Mouse (Mus musculus) forebrain, embryonic 12.5 days (tissue): ENCODE measurements around the gene Doc2g. TPM values are rescaled to one million over a fixed set of nuclear protein-coding genes. Genes with fewer than 3 reads are reported as not detected.

ENCODE experiments used
- ATAC-seq: fragments of 200-750 bp; cut with Nextera tagmentation; 2 replicates; pipeline ENCODE4 v1.8.0; 2017; ENCODE audit warnings: moderate TSS enrichment; ENCODE audit not compliant: low FRiP score
- H3K27ac ChIP-seq: fragments of 300-500 bp; sonication (generic); 2 replicates; pipeline ENCODE4 v1.5.1; 2016; ENCODE audit warnings: mild to moderate bottlenecking
- H3K27me3 ChIP-seq: fragments of 300-500 bp; sonication (generic); 2 replicates; pipeline ENCODE4 v1.6.1; 2016; ENCODE audit warnings: mild to moderate bottlenecking
- H3K36me3 ChIP-seq: fragments of 300-500 bp; sonication (generic); replicated peaks from 2 replicates; pipeline ENCODE4 v1.6.1; 2016; ENCODE audit warnings: mild to moderate bottlenecking
- H3K4me1 ChIP-seq: fragments of 300-500 bp; sonication (generic); 2 replicates; pipeline ENCODE4 v1.6.1; 2016
- H3K4me2 ChIP-seq: fragments of 300-500 bp; sonication (generic); 2 replicates; pipeline ENCODE4 v1.6.1; 2016; ENCODE audit warnings: mild to moderate bottlenecking, moderate library complexity
- H3K4me3 ChIP-seq: fragments of 300-500 bp; sonication (generic); replicated peaks from 2 replicates; pipeline ENCODE4 v1.5.1; 2016; ENCODE audit warnings: mild to moderate bottlenecking
- H3K9ac ChIP-seq: fragments of 300-500 bp; sonication (generic); 2 replicates; pipeline ENCODE4 v1.6.1; 2016; ENCODE audit warnings: mild to moderate bottlenecking
- H3K9me3 ChIP-seq: fragments of 300-500 bp; sonication (generic); 2 replicates; pipeline ENCODE4 v1.6.1; 2016
- WGBS: fragments of 180-500 bp; shearing (Covaris S2); methylation state at CpG from one replicate; pipeline ENCODE4 v1.1.7; 2016; 5-methylcytosine and 5-hydroxymethylcytosine counted together
- polyA plus RNA-seq: library from polyadenylated mRNA; unstranded; fragments of >200 nt; fragmentation: Nextera tagmentation; extraction: Ambion mirVana; gene quantifications from 2 replicates; pipeline ENCODE4 v1.2.1, GENCODE M21; 2016

Doc2g gene
- polyA plus RNA-seq, 1 experiment from 2014 or later, result 6.3 TPM

DNA sequence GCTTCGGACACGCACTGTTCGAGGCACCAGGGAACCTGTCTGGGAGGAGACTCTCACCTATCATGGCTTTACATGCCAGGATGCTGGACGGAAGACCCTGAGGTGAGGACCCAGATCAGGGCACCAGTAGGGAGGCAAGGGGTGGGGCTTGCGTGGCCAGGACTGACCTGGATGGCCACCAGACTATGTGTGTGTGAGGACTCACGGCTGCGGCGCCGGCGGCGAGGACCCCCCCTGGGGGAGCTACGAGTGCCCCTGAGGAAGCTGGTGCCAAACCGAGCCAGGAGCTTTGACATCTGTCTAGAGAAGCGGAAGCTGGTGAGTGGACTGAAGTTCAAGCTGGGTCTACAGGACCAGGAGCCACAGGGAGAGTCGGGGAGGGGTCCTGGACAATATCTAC lies 1.2 kb downstream of the Doc2g start:
- Histone ChIP-seq H3K27me3 (no peaks in the 10 kb centered on the region), H3K4me3 (no peak overlapping the region), H3K9ac (no peak overlapping the region), H3K27ac (no peak overlapping the region), H3K36me3 (peaks cover 41% of the 10 kb centered on the region), H3K4me1 (peaks cover 16% of the 10 kb centered on the region), H3K4me2 (no peak overlapping the region), H3K9me3 (no peaks in the 10 kb centered on the region)
- ATAC-seq, result no peak
- WGBS, result 90% methylated on average over 15 of the region's 15 CpGs

DNA sequence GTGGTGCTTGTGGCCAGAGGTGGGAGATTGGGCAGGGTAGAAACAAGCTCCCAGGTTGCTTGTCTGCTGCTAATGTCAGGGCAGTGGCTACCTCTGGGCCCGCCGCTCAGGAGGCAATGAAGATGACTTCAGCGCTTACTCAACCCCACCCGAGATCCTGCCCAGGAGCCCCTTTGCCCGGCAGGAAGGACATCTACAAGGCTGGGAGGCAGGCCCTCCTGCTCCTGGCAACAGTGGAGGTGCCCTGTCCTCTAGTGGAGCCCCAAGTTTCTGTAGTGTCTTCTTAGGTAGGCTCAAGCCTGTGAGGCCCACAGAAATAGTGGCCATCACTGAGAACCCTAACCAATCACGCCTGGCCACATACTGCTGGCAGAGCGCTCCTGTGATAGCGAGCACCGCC lies 2.0 kb downstream of the Doc2g start:
- 0 out of 2 replicates have a peak overlapping the region, but pooled peaks have one; percentile 31 for H3K27ac ChIP-seq
- no peak for ATAC-seq
- H3K36me3 ChIP-seq, result peaks cover 48% of the 10 kb centered on the region
- no peak overlapping the region for H3K4me2 ChIP-seq
- H3K9ac ChIP-seq, result no peak overlapping the region
- no peaks in the 10 kb centered on the region for H3K9me3 ChIP-seq
- no peaks in the 10 kb centered on the region for H3K27me3 ChIP-seq
- no peak overlapping the region for H3K4me3 ChIP-seq
- WGBS, result 89% methylated on average over 9 of the region's 9 CpGs
- peaks cover 11% of the 10 kb centered on the region for H3K4me1 ChIP-seq

DNA sequence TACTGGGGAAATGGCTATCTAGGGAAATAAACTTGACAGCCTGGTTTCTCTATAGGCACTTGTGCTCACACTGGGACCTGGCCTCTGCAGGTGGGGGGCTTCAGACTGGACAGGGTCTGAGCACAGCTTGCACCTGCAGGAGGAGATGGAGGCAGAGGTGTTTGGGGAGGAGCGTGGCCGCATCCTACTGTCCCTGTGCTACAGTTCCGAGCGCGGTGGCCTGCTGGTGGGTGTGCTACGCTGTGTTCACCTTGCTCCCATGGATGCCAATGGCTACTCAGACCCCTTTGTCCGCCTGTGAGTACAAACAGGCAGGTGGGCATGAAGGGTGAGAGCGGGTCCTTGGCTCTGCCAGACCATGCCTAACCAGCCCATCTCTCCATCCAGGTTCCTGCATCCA lies 2.9 kb downstream of the Doc2g start:
- H3K4me2 ChIP-seq, result no peak overlapping the region
- no peak overlapping the region for H3K27ac ChIP-seq
- H3K27me3 ChIP-seq, result no peaks in the 10 kb centered on the region
- H3K4me3 ChIP-seq, result no peak overlapping the region
- H3K9me3 ChIP-seq, result no peaks in the 10 kb centered on the region
- ATAC-seq, result no peak
- H3K4me1 ChIP-seq, result peaks cover 10% of the 10 kb centered on the region
- peaks cover 53% of the 10 kb centered on the region for H3K36me3 ChIP-seq
- WGBS, result 94% methylated on average over 8 of the region's 8 CpGs
- H3K9ac ChIP-seq, result no peak overlapping the region

DNA sequence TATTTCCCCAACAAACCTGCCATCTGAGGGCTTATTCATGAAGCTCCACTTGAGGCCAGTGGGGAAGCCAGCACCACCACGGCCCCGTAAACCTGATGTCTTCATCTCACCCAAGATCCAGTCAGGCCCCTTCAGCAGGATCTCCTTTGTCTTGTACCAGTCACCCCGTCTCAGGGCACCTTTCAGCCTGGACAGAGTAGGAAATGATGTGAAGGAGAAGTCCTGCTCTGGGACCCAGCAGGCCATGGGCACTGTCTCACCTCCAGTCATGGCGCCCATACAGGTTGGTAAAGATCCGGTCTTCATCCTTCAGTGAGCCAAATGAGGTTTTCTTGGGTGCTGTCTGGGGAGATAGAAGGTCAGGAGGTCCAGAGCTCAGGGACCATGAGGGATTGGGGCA lies 8.0 kb downstream of the Doc2g start:
- no peak for ATAC-seq
- no peak overlapping the region for H3K4me2 ChIP-seq
- no peaks in the 10 kb centered on the region for H3K9me3 ChIP-seq
- no peak overlapping the region for H3K27ac ChIP-seq
- 96% methylated on average over 5 of the region's 5 CpGs for WGBS
- no peaks in the 10 kb centered on the region for H3K27me3 ChIP-seq
- H3K4me3 ChIP-seq, result no peak overlapping the region
- peaks cover 44% of the 10 kb centered on the region for H3K36me3 ChIP-seq
- peaks cover 13% of the 10 kb centered on the region for H3K4me1 ChIP-seq
- H3K9ac ChIP-seq, result no peak overlapping the region

DNA sequence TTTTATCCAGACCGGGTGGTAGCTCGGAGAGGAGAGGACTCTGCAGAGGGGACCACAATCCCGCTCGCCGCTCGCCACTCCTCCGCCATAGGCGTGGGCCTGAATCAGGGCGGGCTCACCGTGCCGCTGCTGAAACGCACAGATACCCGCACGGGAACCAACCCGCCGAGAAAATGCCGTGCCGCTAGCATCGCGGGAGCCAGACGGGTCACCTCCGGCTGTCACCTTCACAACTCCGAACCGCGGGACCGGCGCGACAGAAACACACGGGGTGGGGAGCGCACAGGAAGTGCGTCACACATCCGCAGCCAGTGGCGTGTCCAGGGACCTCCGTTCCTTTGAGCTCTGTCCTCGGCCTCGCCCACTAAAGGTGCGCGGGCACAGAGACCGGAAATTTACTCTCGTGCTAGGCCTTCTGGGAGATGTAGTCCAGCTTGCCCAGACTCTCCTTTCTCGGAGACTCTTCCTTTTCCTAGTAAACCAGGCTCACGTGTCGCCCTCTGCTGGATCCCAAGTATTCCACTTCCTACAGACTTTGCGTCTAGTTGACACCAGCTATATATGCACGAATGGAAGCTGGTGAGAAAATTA lies 9.4 kb downstream of the Doc2g start, which contains the start of gene Ndufv1:
TSS of gene Ndufv1 (minus strand) at position 375 of the 591 bp plus-strand sequence.
- Histone ChIP-seq H3K27me3 (no peaks in the 10 kb centered on the region), H3K27ac (peak within 1 kb of the TSS; percentile 26; the same call in 1 of the 2 replicates), H3K4me3 (peak within 1 kb of the TSS; percentile 89), H3K4me1 (peaks cover 13% of the 10 kb centered on the region), H3K9me3 (no peaks in the 10 kb centered on the region), H3K9ac (peak within 1 kb of the TSS; percentile 71), H3K36me3 (peaks cover 29% of the 10 kb centered on the region), H3K4me2 (peak within 1 kb of the TSS; percentile 68)
- ATAC-seq, result peak; percentile 100
- WGBS, result under 1% methylated on average over 45 of the region's 45 CpGs

DNA sequence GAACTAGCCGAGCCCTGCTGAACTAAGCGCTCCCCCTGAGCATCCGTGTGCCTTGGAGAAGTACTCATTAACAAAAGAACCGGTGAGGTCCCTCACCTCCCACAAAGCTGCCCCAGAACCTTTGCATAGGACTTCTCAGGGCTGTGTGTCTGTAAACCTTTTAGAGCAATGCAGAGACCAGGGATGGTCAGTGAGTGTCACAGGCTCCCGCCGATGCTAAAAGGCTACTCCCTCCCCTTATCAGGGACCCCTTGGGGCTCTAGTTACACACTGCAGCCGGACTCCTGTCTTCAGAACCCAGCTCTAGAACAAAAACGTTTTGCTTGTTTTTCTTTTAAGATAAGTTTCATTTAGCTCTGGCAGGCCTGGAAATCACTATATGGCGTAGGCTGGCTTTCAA lies 10.0 kb downstream of the Doc2g start:
- 25% methylated on average over 9 of the region's 9 CpGs for WGBS
- no peak; the same call in 1 of the 2 replicates for ATAC-seq

DNA sequence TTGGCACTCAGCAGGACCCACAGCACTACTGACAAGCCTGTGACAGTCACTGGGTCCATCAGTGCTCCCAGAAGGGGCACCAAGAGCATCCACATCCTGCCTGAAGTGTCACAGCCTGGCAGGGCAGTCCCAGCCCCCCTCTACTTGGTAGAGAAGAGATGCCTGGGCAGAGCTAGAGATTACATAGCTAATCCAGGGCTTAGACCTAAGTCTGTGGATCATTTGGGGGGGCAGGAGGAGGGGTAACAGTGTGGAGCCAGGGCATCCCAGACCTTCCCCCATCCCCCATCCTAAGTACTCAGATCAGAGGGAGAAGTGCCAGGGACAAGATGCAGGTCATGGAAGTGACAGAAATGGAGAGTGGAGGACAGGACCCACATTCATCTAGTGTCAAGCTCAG lies 11.7 kb downstream of the Doc2g start:
- H3K9me3 ChIP-seq, result no peaks in the 10 kb centered on the region
- no peak overlapping the region for H3K27ac ChIP-seq
- H3K36me3 ChIP-seq, result peaks cover 7% of the 10 kb centered on the region
- no peak for ATAC-seq
- peaks cover 5% of the 10 kb centered on the region; the same call in 1 of the 2 replicates for H3K27me3 ChIP-seq
- no peak overlapping the region for H3K4me3 ChIP-seq
- no peak overlapping the region for H3K4me2 ChIP-seq
- no peak overlapping the region for H3K9ac ChIP-seq
- H3K4me1 ChIP-seq, result peaks cover 15% of the 10 kb centered on the region

More for the DNA sequence above, 10.0 kb downstream of the Doc2g start:
- peaks cover 5% of the 10 kb centered on the region; the same call in 1 of the 2 replicates for H3K27me3 ChIP-seq
- no peaks in the 10 kb centered on the region for H3K9me3 ChIP-seq
- H3K27ac ChIP-seq, result no peak overlapping the region
- H3K4me2 ChIP-seq, result peak overlapping the region; percentile 46
- peaks cover 24% of the 10 kb centered on the region for H3K36me3 ChIP-seq
- H3K4me3 ChIP-seq, result peak overlapping the region; percentile 89
- H3K9ac ChIP-seq, result no peak overlapping the region; the same call in 1 of the 2 replicates
- peaks cover 13% of the 10 kb centered on the region for H3K4me1 ChIP-seq

DNA sequence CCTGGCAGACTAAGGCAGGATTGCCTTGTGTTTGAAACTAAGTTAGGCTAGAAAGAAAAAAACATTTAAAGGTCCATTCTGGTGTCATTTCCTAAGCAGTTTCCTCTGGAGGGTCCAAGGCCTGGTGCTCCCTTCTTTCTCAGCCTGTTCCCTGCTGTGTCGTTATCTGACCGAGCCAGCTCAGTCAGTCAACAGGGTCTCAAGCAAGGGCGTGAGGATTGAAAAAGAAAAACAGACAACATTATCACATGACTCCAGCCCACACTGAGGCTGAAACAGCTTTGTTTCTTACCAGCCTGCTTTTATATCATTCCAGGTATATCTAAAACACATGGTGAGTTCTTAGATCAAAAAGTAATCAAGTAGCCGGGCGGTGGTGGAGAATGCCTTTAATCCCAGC lies 12.5 kb downstream of the Doc2g start:
- H3K4me1 ChIP-seq, result peaks cover 15% of the 10 kb centered on the region
- no peak overlapping the region for H3K9ac ChIP-seq
- no peak overlapping the region for H3K4me2 ChIP-seq
- no peak overlapping the region for H3K27ac ChIP-seq
- no peaks in the 10 kb centered on the region for H3K36me3 ChIP-seq
- no peak overlapping the region for H3K4me3 ChIP-seq
- peaks cover 5% of the 10 kb centered on the region; the same call in 1 of the 2 replicates for H3K27me3 ChIP-seq
- no peak for ATAC-seq
- H3K9me3 ChIP-seq, result no peaks in the 10 kb centered on the region
- 69% methylated on average over 5 of the region's 5 CpGs for WGBS

DNA sequence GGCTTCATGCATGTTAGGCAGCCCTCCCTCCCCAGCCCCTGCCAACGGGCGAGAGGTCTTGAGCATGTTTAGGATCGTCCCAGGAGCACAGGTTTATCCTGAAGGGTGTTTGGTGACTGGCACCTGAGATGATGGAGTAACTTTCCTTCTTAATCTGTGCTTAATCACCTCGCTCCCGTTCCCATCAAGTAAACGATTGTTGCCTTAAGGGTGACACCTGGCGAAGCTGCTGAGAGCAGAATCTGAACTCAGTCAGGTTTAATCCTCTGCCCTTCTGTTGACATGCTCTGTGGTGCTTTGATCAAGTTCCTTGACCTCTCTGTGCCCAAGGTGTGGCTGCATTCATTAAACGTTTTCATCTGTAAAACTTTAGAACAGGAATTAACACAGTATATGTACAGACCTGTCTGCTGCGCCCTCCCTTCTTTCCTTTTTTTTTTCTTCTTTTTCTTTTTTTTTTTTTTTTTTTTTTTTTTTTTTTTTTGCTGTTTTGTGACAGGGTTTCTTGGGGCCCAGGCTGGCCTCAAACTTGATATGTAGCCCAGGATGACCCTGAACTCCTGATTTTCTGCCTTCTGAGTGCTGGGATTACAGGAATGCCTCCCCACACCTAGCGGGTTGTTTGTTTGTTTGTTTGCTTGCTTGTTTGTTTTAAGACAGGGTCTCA lies 14.9 kb downstream of the Doc2g start:
- no peaks in the 10 kb centered on the region for H3K9me3 ChIP-seq

DNA sequence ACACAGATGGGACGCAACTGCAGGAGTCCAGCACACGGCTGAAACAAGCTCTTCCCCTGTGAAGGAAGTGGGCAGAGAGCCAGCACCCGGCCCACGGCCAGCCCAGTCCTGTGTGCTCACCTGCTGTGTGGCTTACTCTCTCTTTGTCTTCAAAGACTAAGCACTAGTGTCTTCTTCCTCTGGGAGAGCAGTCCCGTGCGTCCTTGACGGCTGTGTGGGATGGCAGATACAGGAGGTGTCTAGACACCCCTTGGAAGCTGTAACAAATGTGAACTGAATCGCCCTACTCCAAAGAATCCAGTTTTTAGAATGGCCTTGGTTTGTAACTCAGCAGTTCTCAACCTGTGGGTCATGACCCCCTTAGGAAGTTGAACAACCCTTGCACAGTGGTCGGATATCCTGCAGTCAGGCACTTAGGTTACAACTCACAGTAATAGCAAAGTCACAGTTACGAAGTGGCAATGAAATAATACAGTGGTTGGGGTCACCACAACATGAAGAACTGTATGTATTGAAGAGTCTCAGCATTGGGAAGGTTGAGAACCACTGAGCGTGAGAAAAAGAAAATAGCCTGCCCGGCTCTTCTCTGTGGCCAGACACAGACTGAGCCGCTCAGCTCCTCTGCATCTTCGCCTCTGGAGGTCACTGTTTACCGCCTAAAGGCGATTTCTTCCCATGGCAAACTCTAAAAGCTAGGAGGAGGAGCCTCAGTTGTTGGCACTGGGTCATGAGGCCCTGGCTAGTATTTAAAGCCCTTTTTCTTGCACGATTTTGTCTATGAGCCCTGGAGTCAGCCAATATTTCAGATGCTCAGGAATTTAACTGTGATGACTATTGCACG lies 15.8 kb downstream of the Doc2g start:
- no peaks in the 10 kb centered on the region for H3K9me3 ChIP-seq
- no peak overlapping the region for H3K9ac ChIP-seq
- H3K36me3 ChIP-seq, result no peaks in the 10 kb centered on the region
- H3K4me3 ChIP-seq, result no peak overlapping the region
- H3K27me3 ChIP-seq, result peaks cover 5% of the 10 kb centered on the region; the same call in 1 of the 2 replicates
- ATAC-seq, result 0 out of 2 replicates have a peak, but pooled peaks have one; percentile 71
- no peak overlapping the region for H3K27ac ChIP-seq
- H3K4me1 ChIP-seq, result peaks cover 3% of the 10 kb centered on the region; the same call in 1 of the 2 replicates
- 37% methylated on average over 18 of the region's 18 CpGs for WGBS
- H3K4me2 ChIP-seq, result no peak overlapping the region

More for the DNA sequence above, 14.9 kb downstream of the Doc2g start:
- Histone ChIP-seq H3K4me2 (no peak overlapping the region), H3K27ac (no peak overlapping the region), H3K4me3 (no peak overlapping the region), H3K27me3 (peaks cover 5% of the 10 kb centered on the region; the same call in 1 of the 2 replicates), H3K36me3 (no peaks in the 10 kb centered on the region), H3K9ac (no peak overlapping the region), H3K4me1 (peaks cover 3% of the 10 kb centered on the region; the same call in 1 of the 2 replicates)
- 69% methylated on average over 10 of the region's 10 CpGs for WGBS
- ATAC-seq, result no peak

DNA sequence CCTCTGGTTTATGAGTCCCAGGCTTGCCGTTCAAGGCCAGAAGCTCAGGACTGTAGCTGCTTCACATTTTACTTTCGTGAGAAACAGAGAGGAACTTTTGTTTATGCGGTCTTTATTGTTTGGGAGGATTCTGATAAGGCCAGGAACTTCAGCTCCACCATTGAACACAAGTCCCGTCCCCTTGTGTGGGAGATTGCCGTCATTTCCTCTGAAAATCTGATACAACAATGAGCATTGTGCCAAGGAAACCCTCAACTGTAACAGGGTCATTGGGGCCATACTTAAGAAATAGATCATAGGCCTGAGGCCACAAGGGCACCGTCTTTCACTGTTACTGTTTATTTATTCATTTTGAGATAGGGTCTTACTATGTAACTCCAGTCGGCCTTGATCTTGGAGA lies 20.1 kb downstream of the Doc2g start:
- H3K9ac ChIP-seq, result no peak overlapping the region
- 81% methylated on average over 7 of the region's 7 CpGs for WGBS
- H3K4me3 ChIP-seq, result no peak overlapping the region
- H3K4me2 ChIP-seq, result no peak overlapping the region
- ATAC-seq, result no peak
- H3K4me1 ChIP-seq, result peaks cover 3% of the 10 kb centered on the region; the same call in 1 of the 2 replicates
- H3K27me3 ChIP-seq, result no peaks in the 10 kb centered on the region
- no peaks in the 10 kb centered on the region for H3K36me3 ChIP-seq
- H3K27ac ChIP-seq, result no peak overlapping the region
- H3K9me3 ChIP-seq, result 0 out of 2 replicates have a peak, but pooled peaks cover 5% of the 10 kb centered on the region

DNA sequence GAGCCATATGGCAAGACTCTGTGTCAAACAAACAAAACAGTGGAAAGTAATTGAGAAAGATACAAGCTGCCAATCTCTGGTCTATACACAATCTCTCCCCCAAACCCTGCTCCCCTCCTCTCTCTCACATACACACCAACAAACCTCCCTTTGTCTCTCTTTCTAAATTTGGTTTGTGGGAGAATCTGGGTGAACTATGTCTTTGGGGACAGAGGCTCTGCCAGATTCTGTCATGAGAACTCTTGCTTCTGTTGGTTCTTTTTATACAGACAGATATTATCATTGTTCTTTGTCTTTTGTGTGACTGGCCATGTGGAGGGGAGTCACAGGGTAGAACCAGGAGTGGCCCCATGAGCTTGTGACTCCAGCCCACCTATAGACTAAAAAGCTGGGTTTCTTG lies 24.5 kb downstream of the Doc2g start:
- Histone ChIP-seq H3K4me1 (no peaks in the 10 kb centered on the region), H3K9me3 (0 out of 2 replicates have a peak, but pooled peaks cover 5% of the 10 kb centered on the region), H3K4me3 (no peak overlapping the region), H3K9ac (no peak overlapping the region), H3K36me3 (no peaks in the 10 kb centered on the region), H3K27ac (no peak overlapping the region), H3K27me3 (no peaks in the 10 kb centered on the region), H3K4me2 (no peak overlapping the region)
- ATAC-seq, result no peak
